Mouse (Mus musculus) G1E-ER4 (cell line): Measurements from ENCODE around the gene Magi2. TPM values are rescaled to one million over a fixed set of nuclear protein-coding genes. Genes with fewer than 3 reads are reported as not detected.

ENCODE experiments used
- GATA1 ChIP-seq: IDR thresholded peaks from one replicate; pipeline ENCODE4 v1.8.0; 2012; ENCODE audit warnings: low read length, inconsistent platforms
- polyA plus RNA-seq: library from polyadenylated mRNA; stranded (reverse); fragments of >175 nt; gene quantifications from 2 replicates; pipeline ENCODE4 v1.2.3, GENCODE M21; 2012

Gene Magi2
- polyA plus RNA-seq, 1 experiment, result 0.94 TPM

DNA sequence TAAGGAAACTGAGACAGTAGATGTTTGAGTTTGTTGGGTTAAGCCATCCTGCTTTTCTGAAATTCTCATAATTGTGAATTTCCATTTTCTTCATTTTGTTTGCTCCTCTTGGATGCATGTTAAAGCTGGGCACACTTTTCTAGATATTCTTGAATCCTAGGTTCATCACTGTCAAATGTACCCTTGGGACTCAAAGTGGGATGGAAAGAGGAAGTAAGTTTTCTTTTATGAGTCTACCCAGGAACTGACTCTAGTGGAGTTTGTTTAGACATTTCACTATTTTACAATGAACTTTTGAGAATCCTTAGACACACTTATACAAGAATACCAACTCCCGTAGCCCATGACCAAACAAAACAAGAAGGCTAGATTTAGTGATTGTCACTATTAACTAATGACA lies 141.3 kb downstream of the Magi2 start:
- TF ChIP-seq GATA1, result no peak

DNA sequence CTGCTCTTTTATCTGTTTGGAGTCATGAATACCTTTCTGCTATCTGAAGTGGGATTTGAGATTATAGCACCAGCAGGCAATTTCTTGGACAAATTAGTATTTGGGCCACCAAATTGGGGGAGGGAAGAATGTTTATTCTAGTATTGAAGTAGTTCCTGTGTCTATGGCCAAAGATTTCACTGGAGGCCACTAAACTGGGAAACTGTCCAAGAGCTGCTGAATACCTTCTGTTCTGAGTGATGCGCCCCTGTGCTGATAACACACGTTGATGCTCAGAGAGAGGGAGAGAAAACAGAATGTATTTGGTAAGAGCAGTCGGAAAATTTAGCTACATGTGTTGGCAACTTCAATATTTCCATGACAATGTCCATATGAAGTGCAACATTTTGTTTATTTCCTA lies 169.0 kb downstream of the Magi2 start:
- no peak for TF ChIP-seq GATA1

DNA sequence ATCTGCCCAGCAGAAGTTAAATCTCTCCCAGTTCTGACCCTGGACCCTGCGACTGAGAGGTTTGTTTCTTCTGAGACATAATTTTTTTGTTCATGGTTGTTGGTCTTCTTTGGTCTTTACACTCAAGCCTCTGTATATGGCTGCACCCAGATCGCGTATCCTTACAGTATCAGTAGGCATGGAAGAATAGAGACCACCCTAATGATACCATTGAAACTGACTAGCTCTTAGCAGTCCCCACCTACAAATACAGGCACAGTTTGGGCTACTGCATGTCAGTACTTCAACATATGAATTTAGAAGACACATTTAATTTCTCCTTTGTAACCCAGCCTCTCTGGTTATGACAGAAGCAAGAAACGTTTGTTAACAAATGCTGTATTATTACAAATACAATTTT lies 173.5 kb downstream of the Magi2 start:
- TF ChIP-seq GATA1, result no peak

DNA sequence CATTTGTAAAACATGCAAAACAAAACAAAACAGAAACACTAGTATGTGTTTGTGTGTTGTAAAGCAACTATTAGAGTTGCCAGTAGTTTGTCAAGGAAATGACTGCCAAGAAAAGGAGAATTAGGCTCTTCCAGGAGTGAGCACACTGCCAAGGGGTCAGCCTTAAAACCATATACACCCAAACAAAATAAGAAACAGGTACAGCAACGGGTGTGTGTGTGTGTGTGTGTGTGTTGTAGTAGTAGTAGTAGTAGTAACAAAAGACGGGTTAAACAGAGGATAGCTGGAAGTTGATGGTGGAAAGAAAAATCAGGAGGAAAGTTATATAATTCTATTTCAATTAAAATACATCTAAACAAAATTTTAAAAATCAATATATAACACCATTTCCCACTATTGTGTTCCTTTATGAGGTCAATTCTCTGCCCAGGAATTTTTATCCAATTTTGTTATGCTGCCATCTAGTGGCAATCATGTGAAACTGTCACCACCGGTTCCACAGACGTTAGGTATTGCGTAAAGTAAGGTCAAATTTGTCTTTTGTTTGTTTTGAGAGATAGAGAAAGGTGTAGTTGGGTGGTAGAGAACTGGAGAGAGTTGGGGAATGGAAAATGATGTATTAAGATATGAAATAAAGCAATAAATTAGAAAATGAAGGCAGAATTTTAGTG lies 174.0 kb downstream of the Magi2 start:
- no peak for TF ChIP-seq GATA1

DNA sequence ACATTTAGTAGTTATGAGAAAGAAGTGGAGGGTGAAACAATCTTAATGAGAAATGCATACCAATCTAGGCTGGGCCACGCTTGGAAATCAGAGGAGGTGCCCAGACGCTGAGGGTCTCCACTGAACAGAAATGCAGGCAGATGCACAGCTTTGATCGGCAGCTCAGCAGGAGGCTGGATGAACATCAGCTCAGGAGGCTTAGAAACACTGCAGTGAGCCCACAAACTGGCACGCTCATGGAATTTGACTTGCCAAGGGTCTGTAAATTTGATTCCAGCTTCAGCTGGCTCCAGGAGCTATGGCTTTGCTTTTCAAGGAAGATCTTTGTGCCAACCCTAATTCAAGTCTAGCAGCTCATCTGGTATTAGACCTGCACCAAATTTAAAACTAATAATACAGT lies 187.7 kb downstream of the Magi2 start:
- TF ChIP-seq GATA1, result no peak

DNA sequence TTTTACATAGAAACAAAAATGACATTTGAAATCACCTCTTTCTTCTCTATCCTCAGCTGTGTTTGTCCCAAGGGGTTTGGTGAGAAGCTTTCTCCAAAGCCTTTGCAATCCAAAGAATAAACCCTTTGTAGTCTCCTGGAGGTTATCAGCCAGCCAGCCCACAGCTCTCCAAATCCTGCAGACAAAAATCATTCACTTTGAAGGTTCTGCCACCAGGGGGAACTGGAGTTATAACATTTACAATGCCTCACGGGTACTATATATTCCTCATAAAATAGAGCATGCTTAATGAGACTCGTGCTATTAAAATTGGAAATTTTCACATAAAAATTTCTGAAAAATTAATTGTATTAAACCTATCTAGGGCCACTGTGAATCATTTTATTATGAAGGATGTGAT lies 202.5 kb downstream of the Magi2 start:
- TF ChIP-seq GATA1, result no peak

DNA sequence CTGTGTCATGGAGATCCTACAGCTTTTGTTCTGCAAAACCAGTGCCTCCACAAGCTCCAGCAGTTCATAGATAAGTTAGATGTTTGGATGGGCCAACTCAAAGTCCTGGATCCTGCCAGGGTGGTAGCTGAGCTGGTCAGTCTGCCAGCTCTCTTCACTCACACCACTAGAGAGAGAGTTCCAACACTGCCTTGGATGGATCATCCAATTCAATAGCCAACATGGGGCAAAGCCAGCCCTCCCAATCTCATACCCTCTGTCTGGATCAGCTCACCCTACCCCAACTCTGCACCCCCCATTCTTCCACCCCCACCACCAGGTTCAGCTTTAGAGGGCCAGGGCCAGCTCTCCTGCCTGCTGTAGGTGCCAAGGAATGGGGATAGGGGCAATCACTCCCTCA lies 235.7 kb downstream of the Magi2 start:
- TF ChIP-seq GATA1, result no peak

DNA sequence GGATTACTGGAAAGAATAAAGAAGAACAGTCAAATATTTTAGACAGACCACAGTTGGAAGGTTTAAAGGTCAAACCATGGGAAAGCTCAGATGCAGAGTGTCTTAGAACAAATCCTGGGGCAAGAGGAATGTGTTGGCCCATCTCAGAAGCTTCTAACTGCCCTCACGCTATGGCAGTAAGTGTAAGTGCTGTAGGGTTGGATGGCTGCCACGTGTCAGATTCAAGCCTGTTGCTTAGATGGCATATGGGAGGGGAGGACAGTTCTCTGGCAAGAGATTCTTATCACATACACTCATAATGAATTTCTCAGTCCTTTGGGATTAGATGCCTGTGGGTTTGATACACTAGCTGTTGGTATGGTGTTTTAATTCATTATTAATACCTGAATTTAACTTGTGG lies 238.5 kb downstream of the Magi2 start:
- no peak for TF ChIP-seq GATA1

DNA sequence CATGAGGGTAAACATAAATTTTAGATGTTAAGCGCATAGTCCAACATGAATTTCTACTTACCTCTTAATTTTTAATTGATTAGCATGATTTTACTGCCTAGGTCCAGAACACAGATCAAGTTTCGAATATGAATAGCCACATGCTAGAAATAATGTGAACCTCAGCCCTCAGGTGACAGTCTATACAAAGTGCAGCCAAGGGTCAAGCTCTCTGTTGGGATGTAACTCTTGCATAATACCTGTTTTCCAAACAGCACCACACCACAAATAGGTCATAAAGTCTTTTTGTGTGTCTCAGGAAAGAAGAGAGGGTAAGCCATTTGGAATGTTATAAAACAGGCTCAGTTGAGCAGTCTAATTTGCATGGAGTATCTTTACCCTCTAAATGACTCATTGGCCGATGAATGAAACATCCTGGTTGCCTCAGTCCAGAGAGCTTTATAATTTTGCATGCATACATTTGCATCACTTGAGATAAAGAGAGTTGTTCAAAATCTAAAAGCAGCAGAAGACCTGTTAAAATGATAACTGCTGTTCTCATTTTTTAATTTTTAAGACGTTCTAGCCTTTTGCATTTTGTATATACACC lies 246.1 kb downstream of the Magi2 start:
- no peak for TF ChIP-seq GATA1

DNA sequence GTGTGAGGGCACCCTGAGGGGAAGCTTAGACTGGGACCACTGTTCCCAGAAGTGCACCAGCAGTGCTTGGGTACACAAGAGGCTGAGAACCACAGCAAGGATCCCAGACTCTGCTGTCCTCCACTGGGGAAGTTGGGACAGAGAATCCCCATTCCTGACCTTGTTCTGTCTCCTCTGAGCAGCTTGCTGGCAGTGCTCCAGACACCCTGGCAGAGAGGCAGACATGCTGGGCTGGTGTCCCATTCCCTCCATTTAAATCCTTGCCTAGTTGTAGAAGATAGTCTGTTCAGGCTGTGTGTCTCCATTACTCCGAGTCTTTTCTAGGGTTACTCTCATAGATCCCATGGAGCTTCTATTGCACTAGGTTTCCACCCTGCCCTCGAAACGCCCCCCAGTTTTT lies 256.1 kb downstream of the Magi2 start:
- TF ChIP-seq GATA1, result no peak

DNA sequence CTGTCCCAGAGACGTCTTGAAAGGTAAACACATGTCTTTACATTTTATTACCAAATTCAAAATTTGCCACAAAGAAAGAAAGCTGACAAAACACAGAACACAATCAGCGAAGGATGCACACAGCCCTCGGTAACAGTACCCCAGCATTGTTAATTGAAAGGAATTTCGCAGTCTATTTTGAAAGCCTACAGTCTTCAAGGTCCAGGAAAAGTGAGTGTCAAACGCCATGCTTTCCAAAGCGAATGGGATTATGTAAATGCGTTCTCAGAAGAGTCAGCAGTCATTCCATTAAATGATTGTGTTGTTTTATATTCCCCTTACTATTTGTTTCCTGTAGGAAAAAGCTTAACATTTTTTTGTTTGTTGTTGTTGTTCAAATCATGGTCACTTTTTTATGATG lies 261.1 kb downstream of the Magi2 start:
- no peak for TF ChIP-seq GATA1

DNA sequence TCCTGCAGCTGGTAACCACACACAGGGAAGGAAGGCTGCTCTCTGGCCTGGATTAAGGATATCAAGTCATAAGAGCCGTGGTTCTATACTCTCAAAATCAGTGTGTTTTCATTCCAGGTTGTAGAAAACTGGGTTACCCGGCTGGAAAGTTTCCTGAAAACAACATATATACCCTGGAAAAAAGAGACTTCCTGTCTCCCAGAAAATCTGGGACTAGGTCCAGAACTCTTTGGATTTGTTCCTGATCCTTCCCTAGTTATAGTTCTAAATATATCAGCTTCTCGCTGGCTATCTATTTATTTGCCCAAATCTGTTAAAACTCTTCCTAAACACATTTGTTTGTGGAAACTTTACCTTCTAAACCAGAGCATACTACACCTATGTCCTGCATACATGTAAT lies 274.2 kb downstream of the Magi2 start:
- no peak for TF ChIP-seq GATA1

DNA sequence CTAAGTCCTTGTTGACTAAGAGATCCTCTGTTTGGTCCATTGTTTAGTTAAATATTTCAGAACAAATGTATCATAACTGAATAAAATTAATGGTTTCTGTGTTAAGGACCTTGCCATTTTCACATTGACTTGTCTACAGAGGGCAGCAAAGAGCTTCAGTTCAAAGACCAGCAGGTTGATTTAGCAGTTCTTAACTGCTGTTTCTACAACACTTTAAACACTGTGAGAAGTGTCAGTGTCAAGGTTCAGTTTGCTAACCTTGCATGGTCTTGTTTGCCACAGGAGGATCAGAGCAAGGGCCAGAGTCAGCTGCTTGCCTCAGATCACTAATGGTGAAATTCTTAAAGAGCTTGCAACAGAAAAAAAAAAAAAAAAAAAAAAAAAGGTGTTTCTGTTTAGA lies 295.3 kb downstream of the Magi2 start:
- no peak for TF ChIP-seq GATA1

DNA sequence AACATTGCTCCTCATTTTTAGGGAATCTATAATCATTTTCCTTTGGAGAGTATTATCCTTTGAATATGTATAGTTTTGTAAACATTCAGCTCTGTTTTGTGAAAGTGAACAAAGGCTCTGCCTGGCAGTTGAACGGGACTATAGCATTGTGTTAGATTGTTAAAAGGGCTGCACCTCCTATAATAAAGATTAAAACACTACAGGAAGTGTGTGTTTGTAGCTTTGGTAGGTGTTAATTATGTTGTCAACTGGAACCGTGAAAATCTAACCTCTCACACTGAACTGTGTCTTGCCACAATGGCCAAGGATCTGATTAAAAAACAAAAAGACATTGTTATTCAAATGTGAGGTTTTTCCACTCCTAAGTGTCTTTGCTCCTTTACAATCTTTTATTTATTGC lies 312.5 kb downstream of the Magi2 start:
- no peak for TF ChIP-seq GATA1

DNA sequence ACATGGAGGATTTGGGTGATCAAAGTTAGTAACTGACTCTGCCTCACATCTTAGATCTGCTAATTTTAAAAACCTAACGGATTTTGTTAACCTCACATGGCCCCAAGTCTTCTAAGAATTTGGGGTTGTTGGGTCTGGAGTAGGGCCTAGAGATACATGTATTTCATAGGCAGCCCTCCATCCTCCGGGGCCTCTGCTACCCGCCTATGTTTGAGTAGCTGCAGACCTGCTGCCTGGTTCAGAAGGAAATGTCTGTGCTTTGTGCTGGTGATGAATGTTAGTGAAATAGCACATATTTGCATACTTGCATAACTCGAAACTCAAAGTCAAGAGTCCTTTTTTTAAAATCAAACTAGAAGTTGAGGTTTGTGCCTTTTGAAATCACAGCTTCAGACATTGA lies 319.6 kb downstream of the Magi2 start:
- TF ChIP-seq GATA1, result no peak

DNA sequence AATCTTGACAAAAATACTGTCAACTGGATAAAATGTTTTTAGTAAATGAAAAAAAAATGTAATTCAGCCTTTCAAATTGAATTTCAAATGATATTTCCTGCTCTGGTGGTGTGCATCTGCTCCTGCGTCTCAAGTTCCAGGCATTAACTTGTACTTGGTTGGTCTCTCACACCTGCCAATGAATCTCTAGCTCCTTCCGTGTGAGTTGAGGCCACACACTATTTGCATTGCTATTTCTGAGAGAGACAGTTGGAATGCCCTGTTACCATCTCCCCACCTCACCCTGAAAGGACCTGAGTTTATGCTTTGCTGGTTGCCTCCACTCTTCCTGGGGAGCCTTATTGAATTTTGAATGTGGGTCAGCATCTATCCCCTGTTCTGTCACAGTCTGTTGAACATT lies 320.1 kb downstream of the Magi2 start:
- TF ChIP-seq GATA1, result no peak

DNA sequence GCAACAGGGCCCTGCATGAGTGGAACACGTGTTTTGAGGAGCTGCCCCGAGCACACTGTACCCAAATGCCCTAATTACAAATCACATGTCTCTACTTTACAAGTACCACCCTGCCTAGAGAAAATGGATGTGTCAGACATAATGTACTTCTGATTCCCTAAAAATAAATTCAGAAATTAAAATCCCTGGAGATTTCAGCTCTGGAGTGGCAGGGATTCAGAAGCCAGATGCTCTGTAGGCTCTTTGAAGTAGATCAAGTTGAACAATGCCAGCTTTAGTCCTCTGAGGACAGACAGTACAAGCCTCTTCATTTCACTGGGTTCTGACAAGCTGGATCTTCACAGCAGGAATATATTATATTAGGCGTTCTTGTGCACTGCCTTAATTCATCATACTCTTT lies 326.7 kb downstream of the Magi2 start:
- TF ChIP-seq GATA1, result no peak

DNA sequence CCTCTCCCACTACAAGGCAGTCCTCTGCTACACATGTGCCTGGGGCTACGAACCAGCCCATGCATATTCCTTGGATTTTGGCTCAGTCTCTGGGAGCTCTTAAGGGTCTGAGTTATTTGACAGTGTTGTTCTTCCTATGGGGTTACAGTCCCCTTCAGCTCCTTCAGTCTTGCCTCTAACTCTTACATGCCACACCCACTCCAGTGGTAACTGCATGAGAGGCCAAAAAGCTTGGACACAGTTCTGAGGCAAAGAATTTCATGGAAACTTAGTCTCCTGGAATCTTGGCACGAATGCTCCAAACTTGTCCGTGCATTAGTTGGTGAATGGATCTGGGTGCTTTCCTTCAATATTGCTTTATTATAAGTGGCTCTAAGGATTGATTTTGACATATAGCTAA lies 338.8 kb downstream of the Magi2 start:
- TF ChIP-seq GATA1, result no peak

DNA sequence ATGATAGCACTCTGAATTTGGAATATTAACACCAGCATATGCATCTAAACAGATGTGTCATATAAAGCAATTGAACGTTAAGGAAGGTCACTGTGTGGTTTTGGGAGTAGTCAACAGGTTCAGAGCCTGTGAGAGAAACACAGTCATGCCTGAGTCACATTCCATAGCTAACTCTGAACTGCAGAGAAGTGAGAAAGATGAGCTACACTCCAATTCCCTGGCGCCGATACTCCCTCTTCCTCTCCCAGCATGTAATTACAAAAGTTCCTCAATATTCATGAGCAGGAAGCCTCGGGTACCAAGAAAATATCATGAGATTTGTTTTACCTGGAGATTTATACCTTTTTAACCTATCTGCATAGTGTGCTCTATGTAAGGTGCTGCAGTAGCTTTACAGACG lies 380.9 kb downstream of the Magi2 start:
- TF ChIP-seq GATA1, result no peak
